Mouse (Mus musculus) hindbrain, postnatal 0 days (tissue): ENCODE data around the gene Tenm3. TPM values are rescaled to one million over a fixed set of nuclear protein-coding genes. Genes with fewer than 3 reads are reported as not detected.

Experiments used
- ATAC-seq: fragments of 200-750 bp; cut with Nextera tagmentation; 2 replicates; pipeline ENCODE4 v1.8.0; 2017; ENCODE audit warnings: mild to moderate bottlenecking, moderate TSS enrichment, moderate library complexity
- DNase-seq: peaks from one replicate; pipeline ENCODE4 v3.0.0-alpha.2; 2015; ENCODE audit warnings: low spot score
- H3K27ac ChIP-seq: fragments of 300-500 bp; sonication (generic); 2 replicates; pipeline ENCODE4 v1.5.1; 2014; ENCODE audit warnings: mild to moderate bottlenecking
- H3K27me3 ChIP-seq: fragments of 300-500 bp; sonication (generic); 2 replicates; pipeline ENCODE4 v1.6.1; 2014; ENCODE audit warnings: low read length, mixed read lengths; ENCODE audit not compliant: insufficient read depth
- H3K36me3 ChIP-seq: fragments of 300-500 bp; sonication (generic); 2 replicates; pipeline ENCODE4 v1.6.1; 2014; ENCODE audit warnings: low read length, mixed read lengths; ENCODE audit not compliant: insufficient read depth
- H3K4me1 ChIP-seq: fragments of 300-500 bp; sonication (generic); 2 replicates; pipeline ENCODE4 v1.6.1; 2014; ENCODE audit warnings: antibody characterized with exemption, low read length, mixed read lengths; ENCODE audit not compliant: insufficient read depth
- H3K4me2 ChIP-seq: fragments of 300-500 bp; sonication (generic); 2 replicates; pipeline ENCODE4 v1.6.1; 2014; ENCODE audit warnings: low read depth, mild to moderate bottlenecking, low read length, moderate library complexity, mixed read lengths
- H3K4me3 ChIP-seq: fragments of 300-500 bp; sonication (generic); 2 replicates; pipeline ENCODE4 v1.5.1; 2014; ENCODE audit warnings: low read length
- H3K9ac ChIP-seq: fragments of 300-500 bp; sonication (generic); replicated peaks from 2 replicates; pipeline ENCODE4 v1.6.1; 2014; ENCODE audit warnings: mild to moderate bottlenecking, low read length, moderate library complexity, mixed read lengths
- H3K9me3 ChIP-seq: fragments of 300-500 bp; sonication (generic); 2 replicates; pipeline ENCODE4 v1.6.1; 2016; ENCODE audit warnings: low read length, mixed read lengths
- CTCF ChIP-seq: IDR thresholded peaks from 2 replicates; pipeline ENCODE4 v1.5.1; 2016; ENCODE audit warnings: antibody characterized with exemption, control low read depth, low read depth
- WGBS: fragments of 180-500 bp; shearing (Covaris S2); extraction: QIAGEN DNeasy Blood & Tissue Kit; methylation state at CpG from one replicate; pipeline ENCODE4 v1.1.7; 2014; 5-methylcytosine and 5-hydroxymethylcytosine counted together
- polyA plus RNA-seq: library from polyadenylated mRNA; unstranded; fragments of >200 nt; fragmentation: Nextera tagmentation; extraction: Ambion mirVana; gene quantifications from 2 replicates; pipeline ENCODE4 v1.2.1, GENCODE M21; 2015
- total RNA-seq: library from RNA; depleted of rRNA; stranded (reverse); fragments of >200 nt; gene quantifications from 2 replicates; pipeline ENCODE4 v1.2.3, GENCODE M21; 2014

Tenm3 gene
- total and polyA plus RNA-seq, 2 experiments from 2014 or later: 21.3 to 151 TPM

GRCm38 (mm10) chr8:48812196-48812741 is 31.5 kb downstream of the Tenm3 start:
- H3K9ac ChIP-seq: no peak overlapping the region
- H3K4me1 ChIP-seq: no peaks in the 10 kb centered on the region
- no peak overlapping the region for H3K4me2 ChIP-seq
- H3K36me3 ChIP-seq: no peaks in the 10 kb centered on the region
- no peak overlapping the region for H3K4me3 ChIP-seq
- no peak for TF ChIP-seq CTCF
- no peaks in the 10 kb centered on the region for H3K9me3 ChIP-seq
- ATAC-seq (no peak), DNase-seq (no peak)
- H3K27ac ChIP-seq: no peak overlapping the region
- H3K27me3 ChIP-seq: no peaks in the 10 kb centered on the region
- WGBS: 94% methylated on average over 1 of the region's 1 CpGs

GRCm38 (mm10) chr8:48810615-48811014 is 33.1 kb downstream of the Tenm3 start:
- no peak overlapping the region for H3K9ac ChIP-seq
- DNase-seq: no peak
- no peaks in the 10 kb centered on the region for H3K9me3 ChIP-seq
- H3K4me2 ChIP-seq: no peak overlapping the region
- H3K27me3 ChIP-seq: no peaks in the 10 kb centered on the region
- no peaks in the 10 kb centered on the region for H3K4me1 ChIP-seq
- ATAC-seq: no peak
- no peaks in the 10 kb centered on the region for H3K36me3 ChIP-seq
- WGBS: 72% methylated on average over 1 of the region's 1 CpGs
- TF ChIP-seq CTCF: no peak
- no peak overlapping the region for H3K27ac ChIP-seq
- no peak overlapping the region for H3K4me3 ChIP-seq

- WGBS: 76% methylated on average over 3 of the region's 3 CpGs
- no peaks in the 10 kb centered on the region for H3K36me3 ChIP-seq
- no peak for TF ChIP-seq CTCF
- H3K4me2 ChIP-seq: no peak overlapping the region
- no peaks in the 10 kb centered on the region for H3K4me1 ChIP-seq
- no peak overlapping the region for H3K27ac ChIP-seq
- no peak overlapping the region for H3K4me3 ChIP-seq
- H3K9ac ChIP-seq: no peak overlapping the region
- no peak for ATAC-seq
- H3K27me3 ChIP-seq: no peaks in the 10 kb centered on the region
- H3K9me3 ChIP-seq: no peaks in the 10 kb centered on the region
- DNase-seq: no peak
Measured at GRCm38 (mm10) chr8:48809104-48809503, 34.6 kb downstream of the Tenm3 start.

GRCm38 (mm10) chr8:48803070-48803469 is 40.7 kb downstream of the Tenm3 start:
- H3K36me3 ChIP-seq: no peaks in the 10 kb centered on the region
- H3K27ac ChIP-seq: no peak overlapping the region
- no peak for TF ChIP-seq CTCF
- H3K4me2 ChIP-seq: no peak overlapping the region
- ATAC-seq: no peak
- no peaks in the 10 kb centered on the region for H3K4me1 ChIP-seq
- DNase-seq: no peak
- no peaks in the 10 kb centered on the region for H3K27me3 ChIP-seq
- no peaks in the 10 kb centered on the region for H3K9me3 ChIP-seq
- H3K4me3 ChIP-seq: no peak overlapping the region
- WGBS: 86% methylated on average over 8 of the region's 8 CpGs
- no peak overlapping the region for H3K9ac ChIP-seq

GRCm38 (mm10) chr8:48802231-48802630 is 41.5 kb downstream of the Tenm3 start:
- no peak for TF ChIP-seq CTCF
- H3K4me1 ChIP-seq: no peaks in the 10 kb centered on the region
- H3K9ac ChIP-seq: no peak overlapping the region
- no peak overlapping the region for H3K4me2 ChIP-seq
- no peaks in the 10 kb centered on the region for H3K27me3 ChIP-seq
- DNase-seq: no peak
- H3K36me3 ChIP-seq: no peaks in the 10 kb centered on the region
- no peak for ATAC-seq
- H3K9me3 ChIP-seq: no peaks in the 10 kb centered on the region
- H3K27ac ChIP-seq: no peak overlapping the region
- no peak overlapping the region for H3K4me3 ChIP-seq
- WGBS: 76% methylated on average over 8 of the region's 8 CpGs

- Histone ChIP-seq H3K27me3 (no peaks in the 10 kb centered on the region), H3K9me3 (no peaks in the 10 kb centered on the region), H3K4me3 (no peak overlapping the region), H3K9ac (no peak overlapping the region), H3K4me2 (no peak overlapping the region), H3K36me3 (no peaks in the 10 kb centered on the region), H3K27ac (no peak overlapping the region), H3K4me1 (no peaks in the 10 kb centered on the region)
- DNase-seq (peak; percentile 60), ATAC-seq (peak; percentile 61)
- 43% methylated on average over 5 of the region's 5 CpGs for WGBS
- TF ChIP-seq CTCF: no peak
Measured at GRCm38 (mm10) chr8:48797955-48798359, 45.8 kb downstream of the Tenm3 start.

- Histone ChIP-seq H3K4me1 (no peaks in the 10 kb centered on the region), H3K36me3 (no peaks in the 10 kb centered on the region), H3K27me3 (no peaks in the 10 kb centered on the region), H3K9ac (no peak overlapping the region), H3K4me3 (no peak overlapping the region), H3K9me3 (no peaks in the 10 kb centered on the region), H3K27ac (no peak overlapping the region), H3K4me2 (no peak overlapping the region)
- no peak for TF ChIP-seq CTCF
- DNase-seq (no peak), ATAC-seq (no peak)
- 70% methylated on average over 7 of the region's 7 CpGs for WGBS
Measured at GRCm38 (mm10) chr8:48794285-48794684, 49.5 kb downstream of the Tenm3 start.
